Mouse (Mus musculus) limb, embryonic 14.5 days (tissue): Measurements from ENCODE around the gene Osbpl8. TPM values are rescaled to one million over a fixed set of nuclear protein-coding genes. Genes with fewer than 3 reads are reported as not detected.

ENCODE experiments used
- ATAC-seq: fragments of 200-750 bp; cut with Nextera tagmentation; 2 replicates; pipeline ENCODE4 v1.8.0; 2017; ENCODE audit warnings: low read depth, moderate number of reproducible peaks, moderate TSS enrichment; ENCODE audit not compliant: low FRiP score
- DNase-seq: peaks from one replicate; pipeline ENCODE4 v3.0.0-alpha.2; 2015; ENCODE audit warnings: low spot score
- H3K27ac ChIP-seq: fragments of 300-500 bp; sonication (generic); replicated peaks from 2 replicates; pipeline ENCODE4 v1.5.1; 2014; ENCODE audit warnings: low read depth, mild to moderate bottlenecking, low read length, moderate library complexity, mixed read lengths
- H3K27me3 ChIP-seq: fragments of 300-500 bp; sonication (generic); 2 replicates; pipeline ENCODE4 v1.6.1; 2014; ENCODE audit warnings: low read length, mixed read lengths; ENCODE audit not compliant: control insufficient read depth, insufficient read depth
- H3K36me3 ChIP-seq: fragments of 300-500 bp; sonication (generic); 2 replicates; pipeline ENCODE4 v1.6.1; 2014; ENCODE audit warnings: mild to moderate bottlenecking, low read length, moderate library complexity, mixed read lengths; ENCODE audit not compliant: control insufficient read depth, insufficient read depth
- H3K4me1 ChIP-seq: fragments of 300-500 bp; sonication (generic); 2 replicates; pipeline ENCODE4 v1.6.1; 2014; ENCODE audit warnings: antibody characterized with exemption, low read length, mixed read lengths; ENCODE audit not compliant: control insufficient read depth, insufficient read depth
- H3K4me2 ChIP-seq: fragments of 300-500 bp; sonication (generic); replicated peaks from 2 replicates; pipeline ENCODE4 v1.6.1; 2014; ENCODE audit warnings: low read depth, mild to moderate bottlenecking, low read length, moderate library complexity; ENCODE audit not compliant: severe bottlenecking
- H3K4me3 ChIP-seq: fragments of 300-500 bp; sonication (generic); replicated peaks from 2 replicates; pipeline ENCODE4 v1.5.1; 2014; ENCODE audit warnings: low read length
- H3K9ac ChIP-seq: fragments of 300-500 bp; sonication (generic); 2 replicates; pipeline ENCODE4 v1.6.1; 2014; ENCODE audit warnings: mild to moderate bottlenecking, low read depth, low read length, moderate library complexity; ENCODE audit not compliant: severe bottlenecking
- H3K9me3 ChIP-seq: fragments of 300-500 bp; sonication (generic); 2 replicates; pipeline ENCODE4 v1.6.1; 2016; ENCODE audit warnings: low read length; ENCODE audit not compliant: control insufficient read depth
- POLR2A ChIP-seq: fragments of 200-500 bp; IDR thresholded peaks from 2 replicates; pipeline ENCODE4 v1.8.0; 2012; ENCODE audit warnings: inconsistent platforms, mild to moderate bottlenecking, moderate library complexity, borderline replicate concordance; ENCODE audit not compliant: insufficient read depth, insufficient read length; ENCODE audit errors: extremely low read depth
- WGBS: fragments of 180-500 bp; shearing (Covaris S2); extraction: QIAGEN DNeasy Blood & Tissue Kit; methylation state at CpG from one replicate; pipeline ENCODE4 v1.1.7; 2014; 5-methylcytosine and 5-hydroxymethylcytosine counted together
- polyA plus RNA-seq, 2 experiments: library from polyadenylated mRNA; depleted of rRNA in 1 of 2; stranded (reverse) in 1 of 2; unstranded in 1 of 2; fragments of >200 nt; fragmentation: Nextera tagmentation in 1 of 2; extraction: Ambion mirVana in 1 of 2; gene quantifications; 2 replicates each; pipeline versions ENCODE4 v1.2.1 to v1.2.3; 2012 to 2014

Gene Osbpl8
- polyA plus RNA-seq, 2 experiments: 9.0 to 10.4 TPM

GRCm38 (mm10) chr10:111204089-111204488, 39.5 kb downstream of the Osbpl8 start:
- Histone ChIP-seq H3K4me1 (no peaks in the 10 kb centered on the region), H3K9ac (no peak overlapping the region), H3K36me3 (no peaks in the 10 kb centered on the region), H3K27me3 (no peaks in the 10 kb centered on the region), H3K9me3 (no peaks in the 10 kb centered on the region), H3K4me3 (no peak overlapping the region), H3K27ac (no peak overlapping the region), H3K4me2 (no peak overlapping the region)
- DNase-seq (no peak), ATAC-seq (no peak)
- no peak for TF ChIP-seq POLR2A
- 80% methylated on average over 5 of the region's 5 CpGs for WGBS

GRCm38 (mm10) chr10:111205421-111205820, 40.9 kb downstream of the Osbpl8 start:
- ATAC-seq (no peak), DNase-seq (no peak)
- Histone ChIP-seq H3K4me2 (no peak overlapping the region), H3K9ac (no peak overlapping the region), H3K27me3 (no peaks in the 10 kb centered on the region), H3K4me1 (no peaks in the 10 kb centered on the region), H3K9me3 (no peaks in the 10 kb centered on the region), H3K27ac (no peak overlapping the region), H3K4me3 (no peak overlapping the region), H3K36me3 (no peaks in the 10 kb centered on the region)
- 71% methylated on average over 2 of the region's 2 CpGs for WGBS
- no peak for TF ChIP-seq POLR2A

- H3K4me3 ChIP-seq: no peak overlapping the region
- no peaks in the 10 kb centered on the region for H3K9me3 ChIP-seq
- H3K27ac ChIP-seq: no peak overlapping the region
- H3K36me3 ChIP-seq: no peaks in the 10 kb centered on the region
- no peak overlapping the region for H3K4me2 ChIP-seq
- 82% methylated on average over 9 of the region's 9 CpGs for WGBS
- no peaks in the 10 kb centered on the region for H3K4me1 ChIP-seq
- DNase-seq (no peak), ATAC-seq (no peak)
- H3K27me3 ChIP-seq: no peaks in the 10 kb centered on the region
- no peak overlapping the region for H3K9ac ChIP-seq
- TF ChIP-seq POLR2A: no peak
These were observed 42.8 kb downstream of the Osbpl8 start for GRCm38 (mm10) chr10:111207386-111207785.

- DNase-seq (no peak), ATAC-seq (no peak)
- Histone ChIP-seq H3K4me3 (no peak overlapping the region), H3K4me1 (no peaks in the 10 kb centered on the region), H3K27me3 (no peaks in the 10 kb centered on the region), H3K9ac (no peak overlapping the region), H3K36me3 (no peaks in the 10 kb centered on the region), H3K27ac (no peak overlapping the region), H3K9me3 (no peaks in the 10 kb centered on the region), H3K4me2 (no peak overlapping the region)
- 88% methylated on average over 3 of the region's 3 CpGs for WGBS
- no peak for TF ChIP-seq POLR2A
These were observed 49.5 kb downstream of the Osbpl8 start for GRCm38 (mm10) chr10:111214084-111214483.

- H3K4me1 ChIP-seq: no peaks in the 10 kb centered on the region
- H3K9ac ChIP-seq: no peak overlapping the region
- no peaks in the 10 kb centered on the region for H3K27me3 ChIP-seq
- ATAC-seq (no peak), DNase-seq (no peak)
- no peaks in the 10 kb centered on the region for H3K9me3 ChIP-seq
- TF ChIP-seq POLR2A: no peak
- no peaks in the 10 kb centered on the region for H3K36me3 ChIP-seq
- H3K4me3 ChIP-seq: no peak overlapping the region
- 71% methylated on average over 2 of the region's 2 CpGs for WGBS
- H3K4me2 ChIP-seq: no peak overlapping the region
- no peak overlapping the region for H3K27ac ChIP-seq
These were observed 50.1 kb downstream of the Osbpl8 start for GRCm38 (mm10) chr10:111214696-111215095.

GRCm38 (mm10) chr10:111215572-111215971, 51.0 kb downstream of the Osbpl8 start:
- H3K36me3 ChIP-seq: no peaks in the 10 kb centered on the region
- 75% methylated on average over 3 of the region's 3 CpGs for WGBS
- H3K9me3 ChIP-seq: no peaks in the 10 kb centered on the region
- no peaks in the 10 kb centered on the region for H3K4me1 ChIP-seq
- no peak overlapping the region for H3K27ac ChIP-seq
- no peak overlapping the region for H3K4me2 ChIP-seq
- no peak for TF ChIP-seq POLR2A
- no peak overlapping the region for H3K4me3 ChIP-seq
- ATAC-seq (no peak), DNase-seq (no peak)
- H3K27me3 ChIP-seq: no peaks in the 10 kb centered on the region
- no peak overlapping the region for H3K9ac ChIP-seq
